Mouse (Mus musculus) MEL (cell line): ENCODE data around the gene Wdr86.

ENCODE experiments used
- EP300 ChIP-seq, 2 experiments: IDR thresholded peaks; 2 replicates each; pipeline ENCODE4 v1.6.1; 2011; ENCODE audit warnings: improper control_type of control experiment in 2 of 2, low read length in 2 of 2, low read depth in 1 of 2, mild to moderate bottlenecking in 1 of 2
- POLR2A ChIP-seq, 2 experiments: IDR thresholded peaks; 2 replicates each; pipeline ENCODE4 v1.6.1; 2011 to 2012; ENCODE audit warnings: low read length in 2 of 2, mild to moderate bottlenecking in 2 of 2, control low read depth in 1 of 2, improper control_type of control experiment in 1 of 2, low read depth in 1 of 2, moderate library complexity in 1 of 2; ENCODE audit not compliant: control insufficient read depth in 1 of 2, insufficient read depth in 1 of 2, poor library complexity in 1 of 2

- TF ChIP-seq POLR2A (IDR thresholded peaks at IDR 0.05; ENCODE audit: control insufficient read depth in 1 of 2, insufficient read depth in 1 of 2, low read depth in 1 of 2, low read length in 2 of 2, poor library complexity in 1 of 2) = no peak
- no peak for TF ChIP-seq EP300 (IDR thresholded peaks at IDR 0.05; ENCODE audit: low read depth in 1 of 2, low read length in 2 of 2)
Observed at GRCm38 (mm10) chr5:24778843-24779140, 48.3 kb upstream of the Wdr86 start.
